Mouse (Mus musculus): ENCODE measurements around the gene Gucy2c.

Gene Gucy2c

DNA sequence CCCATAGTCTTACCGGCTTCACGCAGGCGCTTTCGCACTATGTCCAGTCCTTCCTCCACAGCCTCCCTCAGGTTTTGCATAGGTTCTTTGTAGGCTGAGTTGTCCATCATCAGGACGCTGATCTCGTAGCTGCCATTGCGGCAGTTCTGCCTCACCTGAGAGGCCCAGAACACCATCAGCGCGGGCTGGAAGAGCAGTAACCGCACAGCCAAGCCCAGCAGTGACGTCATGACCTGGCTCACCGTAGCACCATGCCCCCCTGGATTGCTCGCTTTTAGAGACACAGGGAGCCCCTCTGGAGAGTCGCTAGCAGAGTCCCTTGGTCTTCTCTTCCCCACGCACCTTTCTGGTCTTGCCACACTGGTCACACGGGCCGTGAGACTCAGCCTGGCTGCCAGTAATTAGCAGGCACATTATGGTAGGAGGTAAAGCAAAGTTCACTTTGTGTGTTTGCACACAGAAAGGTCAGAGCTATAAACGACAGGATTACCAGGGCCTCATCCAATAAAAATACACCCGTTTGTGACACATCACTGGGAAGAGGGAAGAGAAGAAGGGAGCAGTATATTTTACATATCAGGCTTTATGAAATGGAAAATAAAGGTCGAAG, at the start of gene Gucy2c:
Gucy2c (minus strand) TSS at position 389 of the 610 bp plus-strand sequence.
- DNase-seq: no peak

DNA sequence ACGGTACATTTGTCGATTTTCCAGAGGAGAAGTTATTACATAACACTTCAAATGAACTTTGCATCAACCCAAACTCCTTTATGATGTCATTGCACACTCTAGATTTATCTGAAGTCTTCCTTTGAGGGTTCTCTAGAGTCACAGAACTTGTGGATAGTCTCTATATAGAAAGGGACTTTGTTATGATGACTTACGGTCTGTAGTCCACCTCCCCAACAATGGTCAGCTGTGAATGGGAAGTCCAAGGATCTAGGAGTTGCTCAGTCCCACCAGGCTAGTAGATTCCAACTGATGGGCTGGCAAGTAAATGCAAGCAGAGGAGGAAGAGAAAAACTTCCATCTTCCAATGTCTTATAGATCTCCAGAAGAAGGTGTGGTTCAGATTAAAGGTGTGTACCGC, 47.1 kb upstream of the Gucy2c start:
- DNase-seq: no peak

GRCm38 (mm10) chr6:136827881-136828561, 46.5 kb upstream of the Gucy2c start, which contains the start of gene Wbp11:
Gene Wbp11 (minus strand): TSS chr6:136828233.
- DNase-seq: peak; percentile 97 to 98

GRCm38 (mm10) chr6:136827516-136827880, 45.9 kb upstream of the Gucy2c start, which contains the start of gene BC049715:
Gene BC049715 (plus strand): TSS chr6:136827626.
- DNase-seq: no peak

GRCm38 (mm10) chr6:136827116-136827515, 45.6 kb upstream of the Gucy2c start:
- DNase-seq: no peak

DNA sequence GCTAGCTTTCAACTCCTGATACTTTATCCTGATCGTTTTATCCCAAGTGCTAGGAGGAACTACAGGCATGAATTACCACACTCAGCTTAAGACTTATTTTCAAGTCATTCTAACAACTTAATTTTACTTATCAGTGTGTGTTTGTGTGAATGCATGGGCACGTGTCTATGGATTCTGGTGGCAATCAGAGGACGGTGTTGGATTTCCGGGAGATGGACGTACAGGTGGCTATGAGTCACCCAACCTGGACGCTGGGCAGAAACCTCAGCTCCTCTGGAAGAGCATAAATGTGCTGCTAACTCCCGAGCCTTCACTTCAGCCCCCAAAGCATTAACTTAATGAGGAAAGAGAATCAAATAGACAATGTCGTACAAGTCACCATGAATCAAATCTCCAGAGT, 43.4 kb upstream of the Gucy2c start:
- no peak for DNase-seq

DNA sequence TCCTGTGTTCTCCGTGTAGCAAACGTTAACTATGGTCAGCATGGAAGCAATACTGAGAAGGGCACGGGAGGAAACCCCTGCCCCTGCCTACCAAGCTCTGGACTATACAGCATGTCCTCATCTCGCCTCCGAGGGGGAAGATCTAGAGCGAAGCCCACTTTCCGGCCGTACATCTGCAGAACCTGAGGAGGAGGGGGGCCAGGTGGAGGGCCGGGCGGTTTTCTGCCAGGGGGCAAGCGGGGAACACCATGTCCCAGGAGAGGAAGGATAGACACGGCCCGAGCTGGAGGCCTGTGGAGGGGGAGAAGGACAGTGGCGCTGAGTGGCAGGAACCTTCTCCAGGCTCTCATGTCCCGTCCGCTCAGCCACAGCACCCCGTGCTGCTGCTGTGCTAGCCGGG, 39.5 kb upstream of the Gucy2c start:
- DNase-seq: no peak

GRCm38 (mm10) chr6:136820381-136820780, 38.8 kb upstream of the Gucy2c start:
- DNase-seq: no peak

- no peak for DNase-seq
Observed at GRCm38 (mm10) chr6:136817549-136817948, 36.0 kb upstream of the Gucy2c start.

DNA sequence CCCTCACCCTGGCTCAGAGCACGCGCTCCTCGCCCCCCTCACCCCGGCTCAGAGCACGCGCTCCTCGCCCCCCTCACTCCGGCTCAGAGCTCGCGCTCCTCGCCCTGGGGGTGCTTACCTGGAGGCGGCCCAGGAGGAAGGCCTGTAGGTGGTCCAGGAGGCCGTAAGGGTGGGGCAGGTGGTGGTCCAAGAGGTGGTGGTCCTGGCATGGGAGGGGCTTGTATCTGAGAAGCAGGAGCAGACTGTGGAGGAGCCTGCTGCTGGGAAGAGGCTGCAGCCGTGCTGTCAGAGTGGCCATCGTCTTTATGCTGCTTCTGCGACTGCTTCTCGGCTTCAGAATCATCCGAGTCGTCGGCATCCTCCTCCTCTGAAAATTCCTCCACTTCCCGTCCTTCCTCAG, 35.3 kb upstream of the Gucy2c start:
- no peak for DNase-seq

DNA sequence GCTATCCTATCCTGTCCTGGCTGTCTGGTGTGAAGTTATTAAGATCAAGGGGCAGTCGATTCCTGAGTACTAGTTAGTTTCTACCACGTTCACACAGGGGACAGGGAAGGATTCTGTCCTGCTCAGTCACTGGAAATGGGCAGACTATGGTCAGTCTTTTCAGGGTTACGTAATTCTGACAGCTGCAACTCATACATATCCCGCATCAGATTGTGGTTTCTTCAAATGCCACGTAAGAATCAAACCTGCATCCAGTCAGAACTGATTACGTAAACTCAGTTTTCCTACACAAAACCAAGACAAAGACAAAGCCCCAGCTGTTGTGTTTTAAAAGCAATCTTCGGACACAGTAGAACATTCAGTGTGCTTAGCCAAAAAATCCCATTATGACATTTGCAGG, 33.8 kb upstream of the Gucy2c start:
- no peak for DNase-seq

- no peak for DNase-seq
Observed at GRCm38 (mm10) chr6:136813117-136813516, 31.6 kb upstream of the Gucy2c start.

DNA sequence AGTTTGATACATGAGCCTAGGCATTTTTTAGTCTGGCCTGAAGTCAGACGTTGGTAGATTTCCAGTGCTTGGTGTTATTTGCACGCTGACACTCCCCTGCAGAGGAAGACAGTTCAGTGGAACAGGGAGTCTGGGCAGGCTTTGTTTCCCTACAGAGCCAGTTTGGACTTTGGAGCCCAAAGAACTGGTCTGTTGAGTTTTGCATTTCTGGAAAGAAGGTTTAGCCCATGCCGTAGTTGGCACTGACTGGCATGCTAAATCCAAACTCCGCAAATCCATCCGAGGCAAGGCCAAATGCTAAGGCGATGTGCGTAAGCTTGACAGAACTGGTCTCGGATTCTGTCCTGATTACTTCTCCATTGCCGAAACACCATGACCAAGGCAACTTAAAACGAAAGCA, 29.6 kb upstream of the Gucy2c start:
- no peak for DNase-seq

- DNase-seq: no peak
Observed at GRCm38 (mm10) chr6:136809673-136810072, 28.1 kb upstream of the Gucy2c start.

- no peak for DNase-seq
Observed at GRCm38 (mm10) chr6:136809077-136809476, 27.5 kb upstream of the Gucy2c start.

DNA sequence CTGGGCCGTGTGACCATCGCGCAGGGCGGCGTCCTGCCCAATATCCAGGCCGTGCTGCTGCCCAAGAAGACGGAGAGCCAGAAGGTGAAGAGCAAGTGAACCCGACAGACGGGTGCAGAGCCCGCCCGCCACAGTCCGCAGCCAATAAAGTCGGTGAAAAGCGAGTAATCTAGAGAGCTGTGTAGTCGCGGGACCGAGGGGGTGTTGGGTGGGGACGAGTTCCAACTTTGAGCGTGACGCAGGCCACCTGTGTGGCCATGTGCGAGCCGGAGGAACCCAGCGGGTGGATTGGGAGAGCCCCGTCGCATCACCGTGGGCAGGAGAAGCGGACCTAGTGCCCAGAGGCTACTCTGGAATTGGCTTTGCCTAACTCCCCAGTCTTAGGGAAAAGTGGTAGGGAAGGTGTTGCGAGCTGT, 27.1 kb upstream of the Gucy2c start:
- peak in 1 of 2 experiments; percentile 54 for DNase-seq

GRCm38 (mm10) chr6:136808014-136808417, 26.5 kb upstream of the Gucy2c start, which contains the start of gene H2afj:
Gene H2afj (plus strand): TSS chr6:136808244.
- peak; percentile 99 for DNase-seq

DNA sequence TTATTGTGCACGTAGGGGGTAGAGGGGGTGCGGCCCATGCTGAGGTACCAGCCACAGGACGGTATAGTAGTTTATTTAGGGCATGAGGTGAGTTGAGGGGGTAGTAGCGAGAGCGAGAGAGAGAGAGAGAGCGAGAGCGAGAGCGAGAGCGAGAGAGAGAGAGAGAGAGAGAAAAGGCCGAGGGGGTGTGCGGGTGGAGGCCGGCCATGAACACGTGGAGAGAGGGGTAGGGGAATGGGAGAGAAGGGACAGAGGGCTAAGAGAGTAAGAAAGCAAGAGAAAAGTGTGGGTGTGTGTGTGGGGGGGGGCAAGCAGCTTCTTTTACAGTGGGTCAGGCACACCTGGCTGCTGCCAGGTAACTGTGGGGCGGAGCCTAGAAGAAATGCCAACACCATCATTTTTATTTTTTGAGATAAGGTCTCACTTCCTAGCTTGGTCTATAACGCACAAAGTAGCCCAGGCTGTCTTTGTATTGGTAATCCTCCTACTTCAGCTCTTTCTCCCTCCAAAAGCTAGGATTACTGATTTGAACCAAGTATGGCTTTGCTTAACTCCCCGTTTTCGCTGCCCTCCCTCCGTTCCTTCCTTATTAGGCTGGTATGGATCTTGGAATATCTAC, 25.9 kb upstream of the Gucy2c start:
- DNase-seq: no peak

- DNase-seq: no peak
Observed at GRCm38 (mm10) chr6:136806819-136807218, 25.3 kb upstream of the Gucy2c start.

GRCm38 (mm10) chr6:136805409-136805775, 23.8 kb upstream of the Gucy2c start:
- DNase-seq: no peak

DNA sequence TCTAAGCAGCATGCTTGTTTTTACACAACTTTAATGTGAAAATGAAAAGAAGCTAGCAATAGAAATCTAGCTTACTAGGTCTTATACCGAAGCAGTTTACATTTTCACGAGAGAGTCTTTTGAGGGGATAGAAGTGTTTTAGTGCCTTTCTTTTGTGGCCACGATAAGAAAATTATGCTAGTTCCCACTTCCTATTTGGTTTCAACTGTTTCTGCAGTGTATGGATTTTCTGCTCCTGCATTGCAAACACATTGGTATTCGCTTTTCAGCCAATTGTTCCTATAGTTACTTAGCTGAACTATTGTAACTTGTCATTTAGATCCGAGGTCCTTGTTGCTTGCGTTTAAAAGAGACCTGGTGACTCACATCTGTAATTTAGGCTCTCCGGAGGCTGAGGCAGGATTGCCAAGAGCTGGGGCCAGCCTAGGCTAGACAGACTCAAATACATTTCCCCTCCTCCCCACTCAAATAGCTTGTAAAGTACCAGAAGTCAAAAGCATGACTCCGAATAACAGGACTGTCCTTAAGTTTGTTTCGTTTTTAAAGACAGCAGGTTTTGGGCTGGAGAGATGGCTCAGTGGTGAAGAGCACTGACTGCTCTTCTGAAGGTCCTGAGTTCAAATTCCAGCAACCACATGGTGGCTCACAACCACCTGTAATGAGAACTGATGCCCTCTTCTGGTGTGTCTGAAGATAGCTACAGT, 23.3 kb upstream of the Gucy2c start:
- no peak for DNase-seq

- DNase-seq: peak; percentile 97 to 99
Observed at GRCm38 (mm10) chr6:136803739-136804633, 22.4 kb upstream of the Gucy2c start, which contains the start of gene Hist4h4. Gene Hist4h4 (minus strand): TSS chr6:136804415.
